Mouse (Mus musculus): ENCODE results near the gene 9530077C05Rik.
"Not testable (repeated sequence)": the region's sequence is repeated elsewhere in the genome, so short reads cannot be mapped to it uniquely, and the experiment has no call there.

DNA sequence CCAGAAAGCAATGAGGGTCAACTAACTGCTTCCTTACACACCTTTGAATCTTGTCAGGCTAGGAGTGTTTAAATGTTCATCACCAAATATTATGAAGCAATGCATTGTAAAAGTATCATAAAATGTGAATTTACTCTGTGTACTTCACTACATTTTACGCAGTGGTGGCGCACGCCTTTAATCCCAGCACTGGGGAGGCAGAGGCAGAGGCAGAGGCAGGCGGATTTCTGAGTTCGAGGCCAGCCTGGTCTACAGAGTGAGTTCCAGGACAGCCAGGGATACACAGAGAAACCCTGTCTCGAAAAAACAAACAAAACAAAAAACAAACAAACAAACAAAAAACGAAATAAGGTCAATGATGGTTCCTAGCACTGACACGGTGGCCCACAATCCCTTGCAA, 42.7 kb downstream of the 9530077C05Rik start, which contains the start of gene Gm17545:
- TF ChIP-seq POLR2A (IDR thresholded peaks at IDR 0.05; ENCODE audit: low read depth, low read length); CTCF (IDR thresholded peaks at IDR 0.05; ENCODE audit: extremely low read depth, insufficient read length, insufficient replicate concordance, low read depth, low read length): not testable (repeated sequence)
